Mouse (Mus musculus): ENCODE results near the gene Selenov. TPM values are rescaled to one million over a fixed set of nuclear protein-coding genes. Genes with fewer than 3 reads are reported as not detected.

The Selenov gene
- under 1 TPM; 0.38 to 0.79 TPM for total RNA-seq (2021)
- long read RNA-seq, experiment 1: 0 reads
- long read RNA-seq, experiment 2: 0 reads

- Histone ChIP-seq H3K27ac (no peak within 1 kb of the TSS), H3K4me3 (peak within 1 kb of the TSS; percentile 20; the same call in 1 of the 2 replicates)
- DNase-seq (ENCODE audit: low spot score in 2 of 2): peak; percentile 38 to 41
- TF ChIP-seq CTCF (conservative IDR thresholded peaks at IDR 0.05): peak; percentile 60
Observed at GRCm38 (mm10) chr7:28290638-28291590, at the start of gene Selenov. TSS of gene Selenov (minus strand) at chr7:28291186.

GRCm38 (mm10) chr7:28339213-28339917, 48.4 kb upstream of the Selenov start:
- peak; percentile 65 for TF ChIP-seq CTCF (conservative IDR thresholded peaks at IDR 0.05)
- DNase-seq (ENCODE audit: low spot score in 2 of 2): no peak
- peak overlapping the region; percentile 82 for H3K4me3 ChIP-seq
- H3K27ac ChIP-seq: peak overlapping the region; percentile 97

GRCm38 (mm10) chr7:28338108-28338998, 47.4 kb upstream of the Selenov start, which contains the start of gene Supt5:
TSS of gene Supt5 (minus strand) at chr7:28338746.
- DNase-seq (ENCODE audit: low spot score in 2 of 2): peak; percentile 96 to 97
- Histone ChIP-seq H3K4me3 (peak within 1 kb of the TSS; percentile 82), H3K27ac (peak within 1 kb of the TSS; percentile 97)
- no peak for TF ChIP-seq CTCF (conservative IDR thresholded peaks at IDR 0.05)

DNA sequence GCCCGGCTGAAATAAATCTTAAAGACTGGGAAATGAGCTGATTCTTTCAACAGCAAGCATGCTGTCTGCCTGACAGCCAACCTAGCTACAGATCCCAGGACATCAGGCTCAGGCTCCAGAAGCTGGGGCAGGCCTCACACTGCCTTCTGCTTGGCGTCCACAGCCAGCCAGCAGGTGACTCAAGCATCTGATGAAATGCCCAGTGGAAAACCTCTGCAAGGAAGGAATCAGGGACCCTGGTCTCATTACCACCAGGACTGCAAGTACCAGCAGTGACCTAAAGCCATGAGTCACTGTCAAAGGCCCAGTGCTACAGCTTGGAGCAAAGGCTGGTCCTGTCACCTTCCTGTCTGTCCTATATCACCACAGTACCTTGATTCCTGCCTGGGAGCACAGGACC, 44.5 kb upstream of the Selenov start:
- no peak overlapping the region for H3K27ac ChIP-seq

DNA sequence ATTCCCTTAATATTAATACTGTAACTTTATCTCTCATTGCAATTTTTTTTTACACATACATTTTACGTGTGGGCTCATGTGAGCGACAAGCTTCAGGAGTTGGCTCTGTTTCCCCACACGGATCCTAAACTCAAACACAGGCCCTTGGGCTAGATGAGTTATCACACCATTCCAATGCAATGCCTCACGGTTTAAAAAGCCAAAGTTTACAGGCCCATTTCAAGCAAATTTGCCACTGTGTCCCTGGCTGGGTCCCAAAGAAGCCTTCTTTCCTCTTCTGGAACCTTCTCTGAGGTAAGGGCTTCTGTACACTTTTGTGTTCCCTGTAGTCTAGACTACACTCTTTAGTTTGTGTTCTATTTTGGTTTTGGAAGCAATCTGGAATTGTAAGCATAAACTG, 43.5 kb upstream of the Selenov start:
- Histone ChIP-seq H3K4me3 (no peak overlapping the region), H3K27ac (no peak overlapping the region)
- no peak for TF ChIP-seq CTCF (conservative IDR thresholded peaks at IDR 0.05)
- no peak for DNase-seq (ENCODE audit: low spot score in 2 of 2)

More for the DNA sequence above, 44.5 kb upstream of the Selenov start:
- TF ChIP-seq CTCF (conservative IDR thresholded peaks at IDR 0.05): no peak
- no peak overlapping the region for H3K4me3 ChIP-seq
- DNase-seq (ENCODE audit: low spot score in 2 of 2): no peak

DNA sequence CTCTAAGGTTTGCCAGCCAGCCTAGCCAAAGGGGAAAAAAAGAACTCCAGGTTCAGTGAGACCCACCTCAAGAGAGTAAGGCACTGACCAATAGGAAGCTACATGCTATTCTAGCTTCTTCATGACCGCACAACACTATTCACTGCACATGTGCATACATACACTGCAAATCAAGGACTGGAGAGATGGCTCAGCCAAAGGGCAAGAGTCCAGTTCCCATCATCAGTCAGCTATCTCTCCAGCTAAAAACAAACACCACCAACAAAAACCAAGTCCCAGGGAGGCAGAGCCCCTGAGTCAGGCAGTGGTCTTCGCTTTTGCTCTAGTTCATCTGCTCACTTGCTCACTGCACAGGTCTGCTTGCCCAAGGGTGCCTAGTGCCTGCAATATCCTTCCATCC, 37.3 kb upstream of the Selenov start:
- H3K4me3 ChIP-seq: no peak overlapping the region
- no peak for DNase-seq (ENCODE audit: low spot score in 2 of 2)
- TF ChIP-seq CTCF (conservative IDR thresholded peaks at IDR 0.05): no peak
- no peak overlapping the region for H3K27ac ChIP-seq

DNA sequence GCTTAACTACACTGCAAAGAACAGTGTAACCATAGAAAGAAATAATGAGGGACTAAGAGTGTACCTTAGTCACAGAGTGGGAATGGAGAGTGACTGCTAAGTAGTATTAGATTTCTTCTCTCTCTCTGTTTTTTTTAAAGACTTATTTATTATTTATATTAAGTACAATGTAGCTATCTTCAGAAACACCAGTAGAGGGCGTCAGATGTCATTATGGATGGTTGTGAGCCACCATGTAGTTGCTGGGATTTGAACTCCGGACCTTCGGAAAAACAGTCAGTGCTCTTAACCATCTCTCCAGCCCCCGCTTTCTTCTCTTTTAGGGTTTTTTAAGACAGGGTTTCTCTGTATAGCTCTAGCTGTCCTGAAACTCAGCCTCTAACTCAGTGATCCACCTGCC, 35.5 kb upstream of the Selenov start:
- no peak overlapping the region for H3K27ac ChIP-seq
- peak; percentile 67 for TF ChIP-seq CTCF (conservative IDR thresholded peaks at IDR 0.05)
- no peak overlapping the region for H3K4me3 ChIP-seq
- no peak for DNase-seq (ENCODE audit: low spot score in 2 of 2)

DNA sequence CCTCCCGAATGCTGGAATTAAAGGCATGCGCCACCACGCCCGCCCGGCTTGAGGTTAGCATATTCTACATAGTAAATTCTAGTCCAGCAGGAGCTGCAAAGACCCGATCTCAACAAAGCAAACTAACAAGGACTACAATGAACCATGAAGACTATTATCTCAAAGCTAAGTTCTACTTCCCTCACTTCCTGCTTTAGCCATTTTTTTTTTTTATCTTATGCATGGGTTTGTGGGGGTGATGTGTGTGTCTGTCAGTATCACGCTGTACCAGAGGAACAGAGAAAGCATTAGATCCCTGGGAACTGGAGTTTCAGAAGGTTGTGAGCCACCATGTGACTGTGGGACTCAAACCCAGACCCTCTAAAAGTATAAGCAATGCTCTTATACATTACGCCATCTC, 34.3 kb upstream of the Selenov start:
- Histone ChIP-seq H3K4me3 (no peak overlapping the region), H3K27ac (no peak overlapping the region)
- no peak for TF ChIP-seq CTCF (conservative IDR thresholded peaks at IDR 0.05)
- no peak for DNase-seq (ENCODE audit: low spot score in 2 of 2)

DNA sequence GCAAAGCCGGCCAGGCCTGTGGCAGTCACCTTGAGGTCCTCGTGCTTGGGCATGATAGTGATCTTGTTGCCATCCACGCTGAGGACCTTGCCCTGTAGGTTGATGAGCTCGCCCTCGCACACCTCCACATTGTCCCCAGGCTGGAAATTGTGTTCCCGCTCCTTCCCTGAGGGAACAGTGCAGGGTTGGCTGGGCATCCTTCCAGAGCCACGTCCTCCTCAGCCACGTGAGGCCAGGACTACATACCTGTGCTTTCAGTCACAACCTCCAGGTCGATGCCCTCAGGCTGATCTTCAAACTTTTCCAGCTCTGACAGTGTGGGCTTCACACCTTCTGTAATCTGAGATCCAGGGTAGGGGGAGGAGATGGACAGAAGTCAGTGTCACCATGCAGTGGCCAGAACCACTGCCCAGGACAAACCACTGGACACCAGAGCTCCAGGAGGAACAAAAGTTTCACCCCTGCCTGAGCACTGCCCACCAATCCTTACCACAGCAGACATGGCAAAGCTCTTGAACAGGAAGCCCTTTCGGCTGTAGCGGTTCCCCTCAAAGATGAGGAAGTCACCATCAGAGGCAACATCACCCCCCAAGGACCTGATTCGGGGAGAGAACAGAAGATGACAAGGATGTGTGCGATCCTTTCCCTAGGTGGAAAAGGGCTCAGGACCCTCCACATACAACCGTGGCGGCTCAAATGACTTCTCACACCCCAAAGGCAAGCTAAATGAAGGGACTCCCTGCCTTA, 31.2 kb upstream of the Selenov start:
- DNase-seq (ENCODE audit: low spot score in 2 of 2): no peak
- H3K4me3 ChIP-seq: no peak overlapping the region
- H3K27ac ChIP-seq: no peak overlapping the region
- TF ChIP-seq CTCF (conservative IDR thresholded peaks at IDR 0.05): no peak

- no peak overlapping the region for H3K27ac ChIP-seq
- no peak overlapping the region for H3K4me3 ChIP-seq
- TF ChIP-seq CTCF (conservative IDR thresholded peaks at IDR 0.05): no peak
- no peak for DNase-seq (ENCODE audit: low spot score in 2 of 2)
Observed at GRCm38 (mm10) chr7:28318714-28319113, 27.7 kb upstream of the Selenov start.

DNA sequence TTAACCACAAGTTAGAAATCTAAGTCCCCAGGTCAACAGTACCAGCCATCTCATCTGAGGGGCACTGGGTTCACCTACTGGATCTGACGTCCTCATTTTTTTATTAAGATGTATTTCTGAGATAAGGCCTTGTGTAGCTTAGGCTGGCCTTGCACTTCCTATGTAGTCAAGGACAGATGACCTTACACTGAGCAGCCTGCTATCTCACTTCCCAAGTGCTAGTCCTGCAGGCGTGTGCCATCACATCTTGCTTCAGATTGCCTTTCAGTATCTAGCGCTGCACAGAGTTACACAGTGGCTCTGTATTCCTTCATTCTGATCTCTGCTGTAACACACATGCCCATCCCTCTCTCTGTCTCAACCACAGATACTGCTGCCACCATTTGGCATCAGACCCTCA, 27.1 kb upstream of the Selenov start:
- H3K4me3 ChIP-seq: no peak overlapping the region
- H3K27ac ChIP-seq: no peak overlapping the region
- no peak for TF ChIP-seq CTCF (conservative IDR thresholded peaks at IDR 0.05)
- DNase-seq (ENCODE audit: low spot score in 2 of 2): no peak

Measured in layer of hippocampus, adult 2 months (tissue).